Mouse (Mus musculus): ENCODE results near the gene Arl8b. TPM values are rescaled to one million over a fixed set of nuclear protein-coding genes. Genes with fewer than 3 reads are reported as not detected.

Arl8b gene
- polyA plus RNA-seq, 1 experiment from 2014 or later = 34.5 TPM

DNA sequence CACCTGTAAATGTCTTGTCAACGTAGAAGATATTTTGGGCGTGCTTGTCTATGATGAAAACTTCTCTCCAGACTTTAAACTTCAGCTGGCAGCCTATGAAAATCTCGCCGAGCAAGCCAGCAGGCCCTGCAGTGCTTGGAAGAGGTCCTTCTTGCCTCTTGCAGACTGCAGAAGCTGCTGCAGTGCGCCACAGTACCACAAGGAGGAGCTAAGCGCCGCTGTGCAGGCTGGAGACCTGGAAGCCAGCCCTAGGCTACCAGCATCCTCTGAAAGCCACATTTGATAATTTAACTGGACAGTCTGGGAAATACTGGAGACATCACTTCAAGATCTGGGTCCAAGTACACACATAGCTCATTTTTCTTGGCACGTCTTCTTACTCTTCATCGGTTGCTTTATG lies 10.0 kb upstream of the Arl8b start:
- H3K36me3 ChIP-seq (replicated peaks; ENCODE audit: insufficient read depth, low read length) = no peaks in the 10 kb centered on the region
- H3K9me3 ChIP-seq (ENCODE audit: low read length) = no peaks in the 10 kb centered on the region
- H3K27ac ChIP-seq (ENCODE audit: low read depth) = 0 out of 2 replicates have a peak overlapping the region, but pooled peaks have one; percentile 44
- peak; percentile 85 for DNase-seq
- H3K4me2 ChIP-seq (ENCODE audit: low read depth, low read length) = no peak overlapping the region
- TF ChIP-seq CTCF (IDR thresholded peaks at IDR 0.05; ENCODE audit: low read depth) (peak; percentile 94), EP300 (IDR thresholded peaks at IDR 0.05; ENCODE audit: low read depth) (no peak)
- no peak overlapping the region for H3K9ac ChIP-seq (replicated peaks)
- H3K4me3 ChIP-seq (ENCODE audit: low read depth, low read length) = no peak overlapping the region
- H3K27me3 ChIP-seq (ENCODE audit: insufficient read depth, low read length) = no peaks in the 10 kb centered on the region
- ATAC-seq = peak; percentile 77
- no peaks in the 10 kb centered on the region for H3K4me1 ChIP-seq (ENCODE audit: insufficient read depth)
- WGBS (ENCODE audit: insufficient replicate concordance) = 12% methylated on average over 9 of the region's 9 CpGs

DNA sequence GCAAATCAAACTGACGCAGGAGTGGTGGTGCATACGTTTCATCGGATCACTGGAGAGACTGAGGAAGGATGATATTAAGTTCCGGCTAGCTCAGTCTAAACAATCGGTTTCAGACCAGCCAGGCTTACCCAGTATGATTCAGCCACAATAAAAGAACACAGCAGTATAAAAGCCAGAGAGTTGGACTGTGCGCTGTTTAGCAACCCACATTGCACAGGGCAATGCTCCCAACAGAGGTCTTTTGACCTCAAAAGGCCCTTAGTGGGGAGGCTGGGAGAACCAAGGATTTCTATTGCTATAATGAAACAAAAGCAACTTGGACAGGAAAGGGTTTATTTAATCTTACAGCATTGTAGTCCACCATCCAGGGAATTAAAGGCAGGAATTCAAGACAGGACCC lies 9.4 kb upstream of the Arl8b start:
- no peak for DNase-seq
- H3K4me1 ChIP-seq (ENCODE audit: insufficient read depth) = no peaks in the 10 kb centered on the region
- 82% methylated on average over 6 of the region's 6 CpGs for WGBS (ENCODE audit: insufficient replicate concordance)
- H3K27me3 ChIP-seq (ENCODE audit: insufficient read depth, low read length) = no peaks in the 10 kb centered on the region
- no peaks in the 10 kb centered on the region for H3K9me3 ChIP-seq (ENCODE audit: low read length)
- TF ChIP-seq EP300 (IDR thresholded peaks at IDR 0.05; ENCODE audit: low read depth) (no peak), CTCF (IDR thresholded peaks at IDR 0.05; ENCODE audit: low read depth) (no peak)
- peak; percentile 94 for ATAC-seq
- no peaks in the 10 kb centered on the region for H3K36me3 ChIP-seq (replicated peaks; ENCODE audit: insufficient read depth, low read length)
- no peak overlapping the region for H3K9ac ChIP-seq (replicated peaks)
- H3K4me2 ChIP-seq (ENCODE audit: low read depth, low read length) = 0 out of 2 replicates have a peak overlapping the region, but pooled peaks have one; percentile 29
- H3K4me3 ChIP-seq (ENCODE audit: low read depth, low read length) = no peak overlapping the region
- H3K27ac ChIP-seq (ENCODE audit: low read depth) = peak overlapping the region; percentile 44; the same call in 1 of the 2 replicates

DNA sequence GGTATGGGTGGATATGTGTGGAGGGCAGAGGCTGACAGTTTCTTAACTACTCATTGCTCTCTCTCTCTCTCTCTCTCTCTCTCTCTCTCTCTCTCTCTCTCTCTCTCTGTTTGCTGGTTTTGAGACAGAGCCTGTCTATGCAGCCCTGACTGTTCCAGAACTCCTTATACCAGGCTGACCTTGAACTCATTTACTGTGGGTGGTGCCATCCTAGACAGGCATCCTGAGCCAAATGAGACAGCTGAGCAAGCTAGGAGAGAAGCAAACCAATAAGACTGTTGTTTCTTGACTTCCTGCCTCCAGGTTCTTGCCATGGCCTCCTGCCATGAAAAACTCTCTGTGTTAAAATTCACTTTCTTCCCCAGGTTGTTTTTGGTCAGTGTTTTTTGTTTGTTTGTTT lies 6.6 kb upstream of the Arl8b start:
- no peaks in the 10 kb centered on the region for H3K9me3 ChIP-seq (ENCODE audit: low read length)
- DNase-seq = no peak
- no peaks in the 10 kb centered on the region for H3K36me3 ChIP-seq (replicated peaks; ENCODE audit: insufficient read depth, low read length)
- no peaks in the 10 kb centered on the region for H3K27me3 ChIP-seq (ENCODE audit: insufficient read depth, low read length)
- no peak overlapping the region for H3K9ac ChIP-seq (replicated peaks)
- no peak overlapping the region for H3K4me3 ChIP-seq (ENCODE audit: low read depth, low read length)
- no peaks in the 10 kb centered on the region for H3K4me1 ChIP-seq (ENCODE audit: insufficient read depth)
- no peak overlapping the region for H3K4me2 ChIP-seq (ENCODE audit: low read depth, low read length)
- TF ChIP-seq EP300 (IDR thresholded peaks at IDR 0.05; ENCODE audit: low read depth) (no peak), CTCF (IDR thresholded peaks at IDR 0.05; ENCODE audit: low read depth) (no peak)
- no peak overlapping the region for H3K27ac ChIP-seq (ENCODE audit: low read depth)
- no peak for ATAC-seq

DNA sequence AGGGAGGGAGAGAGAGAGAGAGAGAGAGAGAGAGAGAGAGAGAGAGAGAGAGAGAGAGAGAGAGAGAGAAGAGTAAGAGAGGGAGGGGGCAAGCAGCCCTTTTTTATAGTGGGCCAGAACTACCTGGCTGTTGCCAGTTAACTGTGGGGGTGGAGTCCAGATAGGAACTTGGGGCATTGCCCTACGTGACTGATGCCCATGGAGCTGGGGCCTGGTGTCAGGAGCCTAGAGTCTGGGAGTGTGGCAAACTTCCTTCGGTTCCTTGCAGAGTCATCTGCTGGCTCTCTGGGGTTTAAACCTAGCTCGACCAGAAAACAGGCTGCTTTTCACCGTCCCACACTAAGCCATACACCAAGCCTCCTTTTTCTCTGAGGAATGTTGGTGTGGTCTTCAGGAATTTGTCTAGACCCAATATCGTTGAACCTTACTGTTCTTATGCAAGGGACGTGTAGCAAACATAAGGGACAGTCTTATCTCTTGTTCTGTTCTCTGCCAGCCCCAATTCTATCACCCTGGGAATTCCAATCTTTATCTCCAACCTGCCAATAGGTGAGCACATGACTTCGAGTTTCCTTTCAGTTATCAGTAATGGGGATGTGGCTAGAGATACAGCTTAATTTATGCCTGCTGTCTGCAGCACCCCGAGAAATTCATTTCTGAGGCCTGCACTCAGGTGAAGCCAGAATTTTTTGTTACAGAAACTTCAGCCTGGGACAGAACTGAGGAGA lies 5.2 kb upstream of the Arl8b start:
- H3K27ac ChIP-seq (ENCODE audit: low read depth) = no peak overlapping the region
- WGBS (ENCODE audit: insufficient replicate concordance) = 45% methylated on average over 8 of the region's 8 CpGs

DNA sequence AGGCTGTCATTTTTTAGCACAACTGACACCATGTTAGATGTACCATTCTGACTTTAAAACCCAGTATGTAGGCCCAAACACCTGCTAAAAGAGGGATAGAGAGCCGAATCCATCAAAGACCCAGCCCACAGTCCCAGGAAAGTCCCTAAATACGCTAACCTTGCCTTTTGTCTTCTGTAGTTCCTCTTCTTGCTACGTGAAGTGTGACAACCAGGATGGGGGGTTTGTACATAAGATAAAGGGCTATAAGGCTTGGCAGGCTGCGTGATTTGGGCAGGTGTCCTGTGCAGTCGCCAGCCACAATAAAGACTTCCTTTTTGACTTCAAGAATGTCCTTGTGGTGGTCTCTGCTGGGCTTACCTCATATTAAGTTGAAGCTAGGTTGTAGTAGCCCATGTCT lies 4.5 kb upstream of the Arl8b start:
- Histone ChIP-seq H3K27me3 (ENCODE audit: insufficient read depth, low read length) (no peaks in the 10 kb centered on the region), H3K4me3 (ENCODE audit: low read depth, low read length) (no peak overlapping the region), H3K9ac (replicated peaks) (no peak overlapping the region), H3K9me3 (ENCODE audit: low read length) (no peaks in the 10 kb centered on the region), H3K36me3 (replicated peaks; ENCODE audit: insufficient read depth, low read length) (no peaks in the 10 kb centered on the region), H3K4me2 (ENCODE audit: low read depth, low read length) (no peak overlapping the region), H3K4me1 (ENCODE audit: insufficient read depth) (no peaks in the 10 kb centered on the region), H3K27ac (ENCODE audit: low read depth) (no peak overlapping the region)
- 37% methylated on average over 5 of the region's 5 CpGs for WGBS (ENCODE audit: insufficient replicate concordance)
- DNase-seq = no peak
- no peak for ATAC-seq
- TF ChIP-seq EP300 (IDR thresholded peaks at IDR 0.05; ENCODE audit: low read depth) (no peak), CTCF (IDR thresholded peaks at IDR 0.05; ENCODE audit: low read depth) (no peak)

More for the DNA sequence above, 5.2 kb upstream of the Arl8b start:
- H3K9ac ChIP-seq (replicated peaks) = no peak overlapping the region
- H3K4me2 ChIP-seq (ENCODE audit: low read depth, low read length) = no peak overlapping the region
- DNase-seq (no peak), ATAC-seq (no peak)
- no peaks in the 10 kb centered on the region for H3K36me3 ChIP-seq (replicated peaks; ENCODE audit: insufficient read depth, low read length)
- no peak overlapping the region for H3K4me3 ChIP-seq (ENCODE audit: low read depth, low read length)
- no peaks in the 10 kb centered on the region for H3K4me1 ChIP-seq (ENCODE audit: insufficient read depth)
- no peak for TF ChIP-seq EP300 (IDR thresholded peaks at IDR 0.05; ENCODE audit: low read depth)
- TF ChIP-seq CTCF (IDR thresholded peaks at IDR 0.05; ENCODE audit: low read depth) = no peak
- H3K27me3 ChIP-seq (ENCODE audit: insufficient read depth, low read length) = no peaks in the 10 kb centered on the region
- H3K9me3 ChIP-seq (ENCODE audit: low read length) = no peaks in the 10 kb centered on the region

DNA sequence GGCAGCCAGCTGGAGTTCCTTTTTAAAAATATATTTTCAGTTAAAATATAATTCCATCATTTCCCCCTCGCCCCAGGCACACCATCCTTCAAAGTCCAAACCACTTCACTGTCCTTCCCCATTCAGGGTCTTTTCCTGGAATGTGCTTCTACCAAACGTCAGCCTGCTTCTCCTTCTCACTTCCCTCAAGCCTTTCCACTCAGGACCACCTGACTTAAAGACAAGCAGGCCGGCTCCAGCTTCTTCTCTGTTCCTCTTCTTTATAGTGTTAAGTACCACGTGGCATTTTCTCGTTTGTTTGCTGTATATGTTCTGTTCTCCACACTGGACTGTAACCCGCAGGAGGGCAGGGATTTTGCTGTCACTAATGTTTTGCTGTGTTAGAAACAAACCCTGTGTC lies 1.0 kb upstream of the Arl8b start:
- DNase-seq (no peak), ATAC-seq (no peak)
- Histone ChIP-seq H3K4me3 (ENCODE audit: low read depth, low read length) (no peak overlapping the region), H3K4me1 (ENCODE audit: insufficient read depth) (peaks cover 16% of the 10 kb centered on the region), H3K9ac (replicated peaks) (no peak overlapping the region), H3K9me3 (ENCODE audit: low read length) (no peaks in the 10 kb centered on the region), H3K27ac (ENCODE audit: low read depth) (no peak overlapping the region), H3K4me2 (ENCODE audit: low read depth, low read length) (no peak overlapping the region), H3K36me3 (replicated peaks; ENCODE audit: insufficient read depth, low read length) (no peaks in the 10 kb centered on the region), H3K27me3 (ENCODE audit: insufficient read depth, low read length) (no peaks in the 10 kb centered on the region)
- WGBS (ENCODE audit: insufficient replicate concordance) = 37% methylated on average over 6 of the region's 6 CpGs
- no peak for TF ChIP-seq EP300 (IDR thresholded peaks at IDR 0.05; ENCODE audit: low read depth)
- no peak for TF ChIP-seq CTCF (IDR thresholded peaks at IDR 0.05; ENCODE audit: low read depth)

Measured in liver, postnatal 0 days (tissue).